Mouse (Mus musculus): ENCODE data around the gene Nts. TPM values are rescaled to one million over a fixed set of nuclear protein-coding genes. Genes with fewer than 3 reads are reported as not detected.
"Not testable (repeated sequence)": the region's sequence is repeated elsewhere in the genome, so short reads cannot be mapped to it uniquely, and the experiment has no call there.

The Nts gene
- polyA plus RNA-seq, 1 experiment from 2014 or later: 11.1 TPM

- no peaks in the 10 kb centered on the region; the same call in 1 of the 2 replicates for H3K9me3 ChIP-seq (ENCODE audit: control insufficient read depth, low read length)
- H3K27ac ChIP-seq (replicated peaks; ENCODE audit: low read depth, low read length): no peak overlapping the region
- H3K9ac ChIP-seq (replicated peaks; ENCODE audit: low read length): no peak overlapping the region
- H3K4me1 ChIP-seq (ENCODE audit: control insufficient read depth, insufficient read depth, low read length): no peaks in the 10 kb centered on the region
- H3K4me2 ChIP-seq (ENCODE audit: low read length): no peak overlapping the region
- ATAC-seq (ENCODE audit: low FRiP score, low TSS enrichment) (peak; percentile 60; the same call in 1 of the 2 replicates), DNase-seq (peak; percentile 87)
- no peaks in the 10 kb centered on the region for H3K27me3 ChIP-seq (ENCODE audit: control insufficient read depth, insufficient read depth, low read length)
- no peak overlapping the region for H3K4me3 ChIP-seq (replicated peaks; ENCODE audit: low read depth, low read length)
- 11% methylated on average over 7 of the region's 7 CpGs for WGBS
- H3K36me3 ChIP-seq (ENCODE audit: control insufficient read depth, insufficient read depth, low read length): no peaks in the 10 kb centered on the region
Measured at GRCm38 (mm10) chr10:102451756-102452155, 38.5 kb downstream of the Nts start.

GRCm38 (mm10) chr10:102449449-102449848, 40.8 kb downstream of the Nts start:
- no peak overlapping the region for H3K27ac ChIP-seq (replicated peaks; ENCODE audit: low read depth, low read length)
- H3K9me3 ChIP-seq (ENCODE audit: control insufficient read depth, low read length): no peaks in the 10 kb centered on the region
- H3K4me2 ChIP-seq (ENCODE audit: low read length): no peak overlapping the region
- no peak overlapping the region for H3K4me3 ChIP-seq (replicated peaks; ENCODE audit: low read depth, low read length)
- WGBS: 8% methylated on average over 7 of the region's 7 CpGs
- no peak overlapping the region for H3K9ac ChIP-seq (replicated peaks; ENCODE audit: low read length)
- ATAC-seq (ENCODE audit: low FRiP score, low TSS enrichment) (no peak), DNase-seq (peak; percentile 93)
- no peaks in the 10 kb centered on the region for H3K27me3 ChIP-seq (ENCODE audit: control insufficient read depth, insufficient read depth, low read length)
- no peaks in the 10 kb centered on the region for H3K4me1 ChIP-seq (ENCODE audit: control insufficient read depth, insufficient read depth, low read length)
- no peaks in the 10 kb centered on the region for H3K36me3 ChIP-seq (ENCODE audit: control insufficient read depth, insufficient read depth, low read length)

- 38% methylated on average over 2 of the region's 2 CpGs for WGBS
- Histone ChIP-seq H3K4me1 (ENCODE audit: control insufficient read depth, insufficient read depth, low read length) (no peaks in the 10 kb centered on the region), H3K4me3 (replicated peaks; ENCODE audit: low read depth, low read length) (no peak overlapping the region), H3K9ac (replicated peaks; ENCODE audit: low read length) (no peak overlapping the region), H3K27ac (replicated peaks; ENCODE audit: low read depth, low read length) (no peak overlapping the region), H3K27me3 (ENCODE audit: control insufficient read depth, insufficient read depth, low read length) (no peaks in the 10 kb centered on the region), H3K4me2 (ENCODE audit: low read length) (no peak overlapping the region), H3K9me3 (ENCODE audit: control insufficient read depth, low read length) (no peaks in the 10 kb centered on the region), H3K36me3 (ENCODE audit: control insufficient read depth, insufficient read depth, low read length) (no peaks in the 10 kb centered on the region)
- peak; percentile 81 for DNase-seq
- ATAC-seq (ENCODE audit: low FRiP score, low TSS enrichment): peak; percentile 77
Measured at GRCm38 (mm10) chr10:102444912-102445556, 45.3 kb downstream of the Nts start.

GRCm38 (mm10) chr10:102435467-102435866, 54.8 kb downstream of the Nts start:
- ATAC-seq (ENCODE audit: low FRiP score, low TSS enrichment); H3K27me3 ChIP-seq (ENCODE audit: control insufficient read depth, insufficient read depth, low read length); H3K27ac ChIP-seq (replicated peaks; ENCODE audit: low read depth, low read length); H3K9me3 ChIP-seq (ENCODE audit: control insufficient read depth, low read length); H3K4me1 ChIP-seq (ENCODE audit: control insufficient read depth, insufficient read depth, low read length); H3K9ac ChIP-seq (replicated peaks; ENCODE audit: low read length); H3K4me3 ChIP-seq (replicated peaks; ENCODE audit: low read depth, low read length); H3K36me3 ChIP-seq (ENCODE audit: control insufficient read depth, insufficient read depth, low read length); DNase-seq: not testable (repeated sequence)
- H3K4me2 ChIP-seq (ENCODE audit: low read length): peak overlapping the region; percentile 24; the same call in 1 of the 2 replicates
- WGBS: 45% methylated on average over 6 of the region's 6 CpGs

DNA sequence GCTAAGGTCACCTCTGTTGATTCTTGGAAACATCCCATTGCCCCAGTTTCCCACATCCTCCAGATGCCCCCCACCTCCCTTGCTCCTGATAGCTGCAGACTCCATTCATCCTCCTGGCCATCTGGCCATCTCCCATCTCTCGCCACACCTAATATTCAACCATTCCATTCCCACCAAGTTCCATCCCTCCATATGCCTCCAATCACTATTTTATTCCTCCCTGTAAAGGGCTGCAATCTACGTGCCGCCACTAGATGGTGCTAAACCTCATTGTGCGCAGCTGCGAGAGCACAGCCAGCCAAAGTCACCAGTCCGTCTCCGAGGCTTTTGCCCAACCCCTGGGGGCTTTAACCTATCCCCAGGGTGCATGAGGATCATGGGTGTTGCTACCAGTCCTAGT, 55.2 kb downstream of the Nts start:
- H3K4me2 ChIP-seq (ENCODE audit: low read length): peak overlapping the region; percentile 24; the same call in 1 of the 2 replicates
- H3K4me1 ChIP-seq (ENCODE audit: control insufficient read depth, insufficient read depth, low read length); H3K27ac ChIP-seq (replicated peaks; ENCODE audit: low read depth, low read length); H3K27me3 ChIP-seq (ENCODE audit: control insufficient read depth, insufficient read depth, low read length); H3K36me3 ChIP-seq (ENCODE audit: control insufficient read depth, insufficient read depth, low read length); H3K9ac ChIP-seq (replicated peaks; ENCODE audit: low read length); DNase-seq; H3K4me3 ChIP-seq (replicated peaks; ENCODE audit: low read depth, low read length); H3K9me3 ChIP-seq (ENCODE audit: control insufficient read depth, low read length): not testable (repeated sequence)
- 6% methylated on average over 5 of the region's 7 CpGs for WGBS
- 0 out of 2 replicates have a peak, but pooled peaks have one; percentile 50 for ATAC-seq (ENCODE audit: low FRiP score, low TSS enrichment)

Other genes with a start within 250 kb of the Nts start
- gene Rassf9, start 21.7 kb upstream of the Nts start, polyA plus RNA-seq (2014; fragmentation: Nextera tagmentation; extraction: Ambion mirVana): 0.70 and 1.9 TPM in 2 replicates